Mouse (Mus musculus) hindbrain, embryonic 13.5 days (tissue): ENCODE data around the gene Pygl. TPM values are rescaled to one million over a fixed set of nuclear protein-coding genes. Genes with fewer than 3 reads are reported as not detected.

ENCODE experiments used
- ATAC-seq: fragments of 200-750 bp; cut with Nextera tagmentation; 2 replicates; pipeline ENCODE4 v1.8.0; 2017; ENCODE audit warnings: moderate TSS enrichment; ENCODE audit not compliant: low FRiP score
- H3K27ac ChIP-seq: fragments of 300-500 bp; sonication (generic); 2 replicates; pipeline ENCODE4 v1.5.1; 2015; ENCODE audit warnings: inconsistent platforms, mild to moderate bottlenecking, moderate library complexity
- H3K27me3 ChIP-seq: fragments of 300-500 bp; sonication (generic); 2 replicates; pipeline ENCODE4 v1.6.1; 2015; ENCODE audit warnings: mild to moderate bottlenecking, inconsistent platforms
- H3K36me3 ChIP-seq: fragments of 300-500 bp; sonication (generic); 2 replicates; pipeline ENCODE4 v1.6.1; 2015; ENCODE audit warnings: mild to moderate bottlenecking, inconsistent platforms
- H3K4me1 ChIP-seq: fragments of 300-500 bp; sonication (generic); replicated peaks from 2 replicates; pipeline ENCODE4 v1.6.1; 2015; ENCODE audit warnings: inconsistent platforms
- H3K4me2 ChIP-seq: fragments of 300-500 bp; sonication (generic); 2 replicates; pipeline ENCODE4 v1.6.1; 2015; ENCODE audit warnings: inconsistent platforms, mild to moderate bottlenecking, moderate library complexity
- H3K4me3 ChIP-seq: fragments of 300-500 bp; sonication (generic); 2 replicates; pipeline ENCODE4 v1.5.1; 2015; ENCODE audit warnings: mild to moderate bottlenecking, inconsistent platforms
- H3K9ac ChIP-seq: fragments of 300-500 bp; sonication (generic); 2 replicates; pipeline ENCODE4 v1.6.1; 2015; ENCODE audit warnings: mild to moderate bottlenecking, inconsistent platforms
- H3K9me3 ChIP-seq: fragments of 300-500 bp; sonication (generic); 2 replicates; pipeline ENCODE4 v1.6.1; 2016; ENCODE audit warnings: inconsistent platforms
- WGBS: fragments of 180-500 bp; shearing (Covaris S2); methylation state at CpG from one replicate; pipeline ENCODE4 v1.1.7; 2015; 5-methylcytosine and 5-hydroxymethylcytosine counted together
- polyA plus RNA-seq: library from polyadenylated mRNA; unstranded; fragments of >200 nt; fragmentation: Nextera tagmentation; extraction: Ambion mirVana; gene quantifications from 2 replicates; pipeline ENCODE4 v1.2.1, GENCODE M21; 2015

Pygl gene
- polyA plus RNA-seq, 1 experiment from 2014 or later, result 8.6 TPM

- ATAC-seq, result peak; percentile 71; the same call in 1 of the 2 replicates
- 29% methylated on average over 15 of the region's 15 CpGs for WGBS
- peak overlapping the region; percentile 71 for H3K27ac ChIP-seq
Measured at GRCm38 (mm10) chr12:70247683-70248474, 16.6 kb upstream of the Pygl start.

DNA sequence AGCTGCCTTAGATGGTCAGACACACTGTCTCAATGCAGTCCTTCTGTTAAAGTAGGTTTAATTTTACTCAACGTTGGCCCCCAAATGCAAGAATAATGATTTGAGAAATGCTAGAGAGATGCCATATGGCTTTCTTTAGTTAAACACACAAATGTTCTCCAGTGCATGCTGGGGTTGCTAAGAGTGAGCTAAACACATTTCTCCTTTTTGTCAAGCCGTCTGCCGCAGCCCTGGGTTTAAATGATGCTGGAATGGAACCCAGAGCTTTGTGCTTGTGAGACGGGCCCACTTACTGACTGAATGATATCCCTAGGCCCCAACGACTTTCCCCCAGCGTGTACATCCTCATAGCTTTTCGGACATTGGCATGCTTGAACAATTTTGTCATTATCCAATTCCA is 11.3 kb upstream of the Pygl start:
- WGBS, result 88% methylated on average over 7 of the region's 7 CpGs
- H3K4me2 ChIP-seq, result no peak overlapping the region
- H3K9me3 ChIP-seq, result no peaks in the 10 kb centered on the region
- H3K27me3 ChIP-seq, result no peaks in the 10 kb centered on the region
- peaks cover 9% of the 10 kb centered on the region for H3K36me3 ChIP-seq
- no peak overlapping the region for H3K27ac ChIP-seq
- H3K9ac ChIP-seq, result no peak overlapping the region
- ATAC-seq, result no peak
- no peak overlapping the region for H3K4me3 ChIP-seq
- H3K4me1 ChIP-seq, result peaks cover 11% of the 10 kb centered on the region

More at GRCm38 (mm10) chr12:70247683-70248474, 16.6 kb upstream of the Pygl start:
- Histone ChIP-seq H3K9ac (peak overlapping the region; percentile 36; the same call in 1 of the 2 replicates), H3K4me1 (peaks cover 29% of the 10 kb centered on the region), H3K36me3 (peaks cover 24% of the 10 kb centered on the region), H3K4me2 (no peak overlapping the region), H3K4me3 (no peak overlapping the region), H3K27me3 (no peaks in the 10 kb centered on the region), H3K9me3 (no peaks in the 10 kb centered on the region)

DNA sequence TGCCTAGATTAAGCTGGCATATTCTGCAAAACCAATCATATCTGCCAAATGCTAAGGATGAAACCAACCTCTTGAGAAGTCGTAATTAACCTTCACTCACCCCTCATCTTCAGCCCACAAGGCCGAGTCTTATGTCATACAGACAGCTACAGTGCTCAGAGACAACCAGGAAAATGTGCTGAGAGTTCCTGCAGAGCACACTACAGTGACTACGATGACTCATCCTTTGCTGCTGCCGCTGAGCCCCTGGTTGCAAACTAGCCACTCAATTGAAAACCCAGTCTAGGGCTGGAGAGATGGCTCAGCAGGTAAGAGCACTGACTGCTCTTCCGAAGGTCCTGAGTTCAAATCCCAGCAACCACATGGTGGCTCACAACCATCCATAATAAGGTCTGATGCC is 8.5 kb upstream of the Pygl start:
- Histone ChIP-seq H3K9me3 (no peaks in the 10 kb centered on the region), H3K27ac (no peak overlapping the region), H3K4me2 (no peak overlapping the region), H3K4me1 (peaks cover 12% of the 10 kb centered on the region), H3K36me3 (no peaks in the 10 kb centered on the region), H3K9ac (no peak overlapping the region), H3K27me3 (no peaks in the 10 kb centered on the region), H3K4me3 (no peak overlapping the region)
- ATAC-seq, result no peak
- 80% methylated on average over 5 of the region's 5 CpGs for WGBS

DNA sequence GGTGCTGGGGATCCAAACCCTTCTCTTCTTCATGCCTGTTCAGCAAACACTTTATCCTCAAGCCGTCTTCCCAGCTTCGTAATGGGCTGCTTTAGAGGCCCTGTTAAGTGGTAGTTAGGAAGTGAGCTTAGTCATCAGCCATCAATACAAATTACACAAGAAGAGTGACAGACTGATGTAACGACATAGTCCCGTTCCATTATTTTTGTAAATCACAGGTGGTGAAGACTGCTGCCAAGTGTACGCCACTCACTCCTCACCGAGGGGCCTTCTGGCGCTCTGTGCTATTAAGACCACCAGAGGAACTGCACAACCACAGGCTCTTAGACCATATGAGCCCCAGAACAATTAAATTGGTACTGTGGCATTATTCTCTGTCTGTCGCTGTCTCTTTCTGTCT is 7.3 kb upstream of the Pygl start:
- H3K27me3 ChIP-seq, result no peaks in the 10 kb centered on the region
- no peaks in the 10 kb centered on the region for H3K9me3 ChIP-seq
- no peak overlapping the region for H3K4me2 ChIP-seq
- H3K36me3 ChIP-seq, result no peaks in the 10 kb centered on the region
- no peak overlapping the region for H3K9ac ChIP-seq
- no peak overlapping the region for H3K4me3 ChIP-seq
- no peak for ATAC-seq
- 0 out of 2 replicates have a peak overlapping the region, but pooled peaks have one; percentile 26 for H3K27ac ChIP-seq
- 54% methylated on average over 8 of the region's 8 CpGs for WGBS
- peaks cover 13% of the 10 kb centered on the region for H3K4me1 ChIP-seq

DNA sequence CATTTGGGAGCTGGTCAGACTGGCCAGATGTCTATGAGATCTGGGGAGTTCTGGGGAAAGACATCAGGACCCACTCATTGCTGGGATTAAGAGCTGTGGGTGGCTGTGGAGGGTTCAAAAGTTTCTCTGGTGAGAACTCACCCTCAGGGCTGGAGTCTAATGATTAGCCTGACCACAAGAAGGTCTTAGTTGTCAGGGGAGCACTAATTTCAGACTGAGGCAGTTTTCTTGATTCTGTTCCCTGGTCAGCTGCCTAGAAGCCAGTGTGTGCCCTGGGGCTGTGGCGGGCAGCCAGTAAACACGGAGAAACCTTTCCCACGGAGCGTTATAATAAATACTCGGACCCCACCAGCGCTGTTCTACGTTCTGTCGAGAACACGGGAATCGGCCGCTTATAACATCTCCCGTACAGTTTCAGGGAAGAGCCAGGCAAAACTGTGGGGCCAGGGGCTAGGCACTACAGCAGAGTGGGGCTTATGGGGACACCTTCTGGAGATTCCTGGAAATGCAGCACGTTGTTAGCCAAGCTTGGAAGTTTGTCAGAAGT is 3.7 kb upstream of the Pygl start:
- peak; percentile 79 for ATAC-seq
- H3K4me3 ChIP-seq, result peak overlapping the region; percentile 32
- H3K9ac ChIP-seq, result peak overlapping the region; percentile 68
- no peaks in the 10 kb centered on the region for H3K9me3 ChIP-seq
- no peaks in the 10 kb centered on the region for H3K36me3 ChIP-seq
- no peak overlapping the region for H3K27ac ChIP-seq
- H3K4me2 ChIP-seq, result peak overlapping the region; percentile 62
- H3K27me3 ChIP-seq, result no peaks in the 10 kb centered on the region
- WGBS, result 8% methylated on average over 13 of the region's 13 CpGs
- H3K4me1 ChIP-seq, result peaks cover 18% of the 10 kb centered on the region

DNA sequence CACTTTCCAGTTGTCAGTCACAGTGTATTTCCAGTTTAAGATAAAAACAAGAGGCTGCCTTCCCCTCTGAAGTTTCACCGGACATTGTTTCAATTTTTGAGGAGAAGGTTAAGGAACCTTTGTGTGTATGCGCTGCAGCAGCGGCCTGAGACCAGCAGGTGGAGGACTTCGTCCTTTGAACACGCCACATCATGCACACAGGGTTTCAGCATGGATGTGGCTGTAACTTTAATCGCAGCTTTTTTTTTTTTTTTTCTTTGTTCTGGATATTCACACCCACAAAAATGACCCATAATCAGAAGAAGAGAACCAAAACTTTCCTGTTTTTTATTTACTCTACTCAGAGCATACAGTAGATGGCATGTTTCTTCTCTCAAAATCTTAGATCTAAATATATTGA is 3.1 kb upstream of the Pygl start:
- 19% methylated on average over 6 of the region's 6 CpGs for WGBS
- ATAC-seq, result peak; percentile 65; the same call in 1 of the 2 replicates
- no peak overlapping the region for H3K27ac ChIP-seq
- no peaks in the 10 kb centered on the region for H3K27me3 ChIP-seq
- no peaks in the 10 kb centered on the region for H3K36me3 ChIP-seq
- peaks cover 18% of the 10 kb centered on the region for H3K4me1 ChIP-seq
- no peaks in the 10 kb centered on the region for H3K9me3 ChIP-seq
- peak overlapping the region; percentile 62 for H3K4me2 ChIP-seq
- H3K4me3 ChIP-seq, result no peak overlapping the region
- H3K9ac ChIP-seq, result no peak overlapping the region

GRCm38 (mm10) chr12:70233637-70234315 is 2.5 kb upstream of the Pygl start:
- Histone ChIP-seq H3K9me3 (no peaks in the 10 kb centered on the region), H3K9ac (no peak overlapping the region), H3K36me3 (no peaks in the 10 kb centered on the region), H3K4me3 (no peak overlapping the region), H3K27me3 (peaks cover under 1% of the 10 kb centered on the region; the same call in 1 of the 2 replicates), H3K4me2 (no peak overlapping the region), H3K4me1 (peaks cover 18% of the 10 kb centered on the region), H3K27ac (no peak overlapping the region)
- no peak for ATAC-seq
- 90% methylated on average over 6 of the region's 6 CpGs for WGBS

GRCm38 (mm10) chr12:70232020-70232544 is 794 bp upstream of the Pygl start:
- Histone ChIP-seq H3K9ac (no peak overlapping the region), H3K4me2 (no peak overlapping the region), H3K27me3 (peaks cover 3% of the 10 kb centered on the region; the same call in 1 of the 2 replicates), H3K36me3 (no peaks in the 10 kb centered on the region), H3K9me3 (no peaks in the 10 kb centered on the region), H3K4me3 (no peak overlapping the region), H3K27ac (no peak overlapping the region), H3K4me1 (peaks cover 21% of the 10 kb centered on the region)
- no peak for ATAC-seq
- 48% methylated on average over 5 of the region's 5 CpGs for WGBS

DNA sequence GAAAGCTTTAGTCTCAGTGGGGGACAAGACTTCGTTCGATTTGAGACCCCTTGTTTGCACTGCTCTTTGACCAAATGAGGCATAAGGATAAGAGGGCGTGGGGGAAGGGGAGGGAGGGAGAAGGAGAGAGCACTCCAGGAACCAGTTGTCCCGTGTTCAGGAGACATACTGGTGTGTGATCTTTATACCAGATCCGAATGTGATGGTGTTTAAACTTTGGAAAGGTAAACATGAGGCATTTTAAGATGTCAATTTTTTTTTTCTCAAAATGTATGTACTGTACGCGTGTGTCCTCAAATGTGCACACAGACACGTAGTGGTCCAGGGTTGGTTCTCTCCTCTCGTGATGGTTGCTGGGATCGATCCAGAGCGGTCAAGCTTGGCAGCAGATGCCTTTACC is 3.1 kb downstream of the Pygl start:
- Histone ChIP-seq H3K27ac (no peak overlapping the region), H3K9me3 (no peaks in the 10 kb centered on the region), H3K9ac (no peak overlapping the region), H3K27me3 (peaks cover 19% of the 10 kb centered on the region), H3K4me2 (peak overlapping the region; percentile 85), H3K4me3 (peak overlapping the region; percentile 47; the same call in 1 of the 2 replicates), H3K4me1 (peaks cover 21% of the 10 kb centered on the region), H3K36me3 (no peaks in the 10 kb centered on the region)
- no peak for ATAC-seq
- WGBS, result 64% methylated on average over 11 of the region's 11 CpGs

DNA sequence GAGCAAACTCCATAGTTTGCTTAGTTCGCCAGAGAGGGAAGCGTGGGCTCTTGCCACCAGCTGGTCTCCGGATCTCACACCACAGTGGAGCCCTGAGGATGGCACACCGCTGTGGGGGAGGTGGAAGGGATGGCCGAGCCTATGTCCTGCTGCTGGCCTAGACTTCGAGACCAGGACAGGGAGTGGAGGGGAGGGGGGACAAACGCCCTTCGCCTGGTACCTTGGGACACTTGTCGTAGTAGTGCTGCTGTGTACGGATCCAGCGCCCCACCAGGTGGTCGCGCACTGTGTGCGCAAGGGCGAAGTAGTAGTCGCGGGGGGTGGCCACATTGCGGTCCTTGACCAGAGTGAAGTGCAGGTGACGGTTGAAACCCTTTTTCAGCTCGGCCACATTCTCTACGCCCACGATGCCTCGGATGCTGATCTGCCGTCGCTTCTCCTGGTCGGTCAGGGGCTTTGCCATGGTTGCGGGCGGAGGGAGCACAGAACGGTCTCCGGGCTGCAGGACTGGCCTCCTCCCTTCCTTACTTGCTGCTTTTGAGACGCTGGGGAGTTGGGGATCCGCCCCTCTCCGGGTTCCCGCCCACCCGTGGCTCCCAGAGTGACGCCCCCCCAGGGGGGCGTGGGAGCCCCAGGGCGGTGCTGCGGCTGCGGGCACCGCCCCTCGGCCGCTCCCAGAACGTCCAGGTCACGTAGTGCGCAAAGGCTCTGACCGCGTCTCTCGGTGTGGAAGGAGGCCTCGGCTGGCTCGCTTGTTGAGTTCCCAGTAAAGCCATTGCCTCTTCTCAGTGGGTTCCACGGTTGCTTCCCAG is 4.0 kb downstream of the Pygl start:
- WGBS, result under 1% methylated on average over 50 of the region's 52 CpGs
- H3K9ac ChIP-seq, result peak overlapping the region; percentile 74
- peak; percentile 78 for ATAC-seq
- H3K4me1 ChIP-seq, result peaks cover 21% of the 10 kb centered on the region
- peak overlapping the region; percentile 85 for H3K4me2 ChIP-seq
- peak overlapping the region; percentile 47 for H3K4me3 ChIP-seq
- H3K36me3 ChIP-seq, result no peaks in the 10 kb centered on the region
- H3K27me3 ChIP-seq, result peaks cover 19% of the 10 kb centered on the region
- H3K27ac ChIP-seq, result no peak overlapping the region
- no peaks in the 10 kb centered on the region for H3K9me3 ChIP-seq

DNA sequence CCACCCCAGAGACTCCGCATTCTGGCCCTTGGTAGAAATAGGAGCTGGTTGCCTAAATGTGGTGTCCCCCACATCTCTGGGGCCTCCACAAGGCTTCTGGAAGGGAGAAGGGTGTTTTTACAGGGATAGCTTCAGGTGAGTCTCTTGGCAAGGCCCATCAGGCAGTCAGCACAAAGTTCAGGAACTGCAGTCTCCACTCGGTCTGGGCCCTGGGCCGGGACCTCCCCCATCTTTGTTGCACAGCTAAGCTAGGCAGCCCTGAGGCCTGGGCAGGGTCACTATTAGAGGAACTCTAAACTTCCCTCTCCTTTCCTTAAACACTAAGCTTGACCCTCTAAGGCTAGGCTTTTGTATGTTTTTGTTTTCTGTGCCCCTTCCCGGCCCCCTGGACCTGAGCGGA is 4.6 kb downstream of the Pygl start:
- WGBS, result 35% methylated on average over 5 of the region's 5 CpGs
- no peak for ATAC-seq
- H3K9ac ChIP-seq, result peak overlapping the region; percentile 74

More for the DNA sequence above, 4.6 kb downstream of the Pygl start:
- H3K4me3 ChIP-seq, result peak overlapping the region; percentile 47
- H3K36me3 ChIP-seq, result no peaks in the 10 kb centered on the region
- H3K4me2 ChIP-seq, result peak overlapping the region; percentile 85
- no peaks in the 10 kb centered on the region for H3K9me3 ChIP-seq
- peaks cover 19% of the 10 kb centered on the region for H3K27me3 ChIP-seq
- no peak overlapping the region for H3K27ac ChIP-seq
- peaks cover 14% of the 10 kb centered on the region for H3K4me1 ChIP-seq
